Mouse (Mus musculus) megakaryocyte-erythroid progenitor cell, adult 5-6 weeks (primary cell): ENCODE data around the gene Impg1. TPM values are rescaled to one million over a fixed set of nuclear protein-coding genes. Genes with fewer than 3 reads are reported as not detected.

Experiments used
- ATAC-seq: replicated peaks from 2 replicates; pipeline ENCODE4 v1.8.0; 2016; ENCODE audit warnings: mild to moderate bottlenecking, inconsistent platforms; ENCODE audit not compliant: severe bottlenecking, poor library complexity, low FRiP score, low TSS enrichment
- total RNA-seq, 2 experiments: library from RNA; stranded (forward) in 1 of 2; stranded (reverse) in 1 of 2; fragments of 200-1000, 215-1000 nt in 1 of 2; fragments of >200 nt in 1 of 2; fragmentation: Nextera tagmentation in 1 of 2; gene quantifications; 2 replicates each; pipeline ENCODE4 v1.2.3; 2014 to 2017

The Impg1 gene
- total RNA-seq, 2 experiments from 2014 or later = not detected

GRCm38 (mm10) chr9:80296086-80296485, 169.2 kb downstream of the Impg1 start:
- ATAC-seq = no peak

DNA sequence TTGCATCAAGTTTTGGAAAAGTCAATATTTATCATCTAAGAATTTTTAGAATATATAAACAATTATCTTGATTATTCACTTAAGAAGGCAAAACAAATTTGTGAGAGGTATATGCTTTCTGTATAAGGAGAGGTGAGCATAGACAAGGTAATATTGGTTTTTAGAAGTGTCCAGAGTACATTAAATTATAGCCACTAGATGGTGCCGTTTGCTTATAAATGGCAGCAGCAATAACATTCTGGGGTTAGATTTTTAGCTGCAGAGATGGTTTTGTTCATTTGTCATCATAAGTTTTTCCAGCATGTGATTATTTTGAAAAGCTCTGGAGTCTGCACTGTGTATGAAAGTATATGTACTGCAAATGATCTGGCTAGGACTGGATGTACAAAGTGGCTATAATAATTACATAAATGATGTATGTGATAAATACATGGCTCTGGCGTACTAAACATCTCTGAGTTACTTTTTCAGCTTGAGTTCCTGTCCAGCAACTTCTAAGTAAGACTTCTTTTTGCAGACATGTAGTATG, 172.2 kb downstream of the Impg1 start:
- ATAC-seq = peak; percentile 55; the same call in 1 of the 2 replicates

GRCm38 (mm10) chr9:80286845-80287244, 178.4 kb downstream of the Impg1 start:
- ATAC-seq = peak; percentile 26; the same call in 1 of the 2 replicates

GRCm38 (mm10) chr9:80284539-80285174, 180.6 kb downstream of the Impg1 start:
- no peak for ATAC-seq

DNA sequence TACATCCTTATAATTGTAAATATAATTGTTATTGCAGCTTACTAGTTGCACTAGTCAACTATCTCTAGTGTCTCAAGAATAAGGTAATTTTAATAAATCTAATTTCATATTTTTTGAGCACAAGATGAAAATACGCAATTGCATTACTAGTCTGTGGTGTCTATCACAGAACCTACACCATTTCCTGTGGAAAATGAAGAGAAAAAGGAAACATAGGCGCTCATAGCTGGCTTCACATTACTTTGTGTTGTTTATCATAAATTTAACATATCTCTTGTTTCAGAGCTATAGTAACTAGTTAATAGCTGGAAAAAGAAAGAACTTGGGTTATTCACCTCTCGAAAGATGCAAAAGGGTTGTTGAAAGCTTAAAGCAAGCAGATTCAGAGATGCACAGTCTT, 182.9 kb downstream of the Impg1 start:
- no peak for ATAC-seq

DNA sequence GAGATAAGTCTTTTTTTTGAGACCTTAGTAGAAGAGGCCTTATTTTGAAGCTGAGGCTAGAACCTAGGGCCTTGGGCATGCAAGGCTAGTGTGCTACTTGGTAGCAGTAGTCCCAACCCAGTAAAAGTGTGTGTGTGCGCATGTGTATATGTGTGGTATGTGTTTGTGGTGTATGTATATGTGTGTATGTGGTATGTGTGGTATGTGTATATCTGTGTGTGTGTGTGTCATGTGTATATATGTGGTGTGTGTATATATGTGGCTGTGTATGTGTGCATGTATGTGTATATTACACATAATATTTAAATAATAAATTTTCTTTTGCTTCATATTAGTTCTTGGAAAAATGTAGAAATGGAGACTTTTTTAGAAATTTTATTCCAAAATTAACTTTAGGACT, 184.6 kb downstream of the Impg1 start:
- ATAC-seq = no peak

GRCm38 (mm10) chr9:80277770-80278169, 187.5 kb downstream of the Impg1 start:
- ATAC-seq = peak; percentile 59; the same call in 1 of the 2 replicates

- ATAC-seq = no peak
Measured at GRCm38 (mm10) chr9:80277157-80277556, 188.1 kb downstream of the Impg1 start.

DNA sequence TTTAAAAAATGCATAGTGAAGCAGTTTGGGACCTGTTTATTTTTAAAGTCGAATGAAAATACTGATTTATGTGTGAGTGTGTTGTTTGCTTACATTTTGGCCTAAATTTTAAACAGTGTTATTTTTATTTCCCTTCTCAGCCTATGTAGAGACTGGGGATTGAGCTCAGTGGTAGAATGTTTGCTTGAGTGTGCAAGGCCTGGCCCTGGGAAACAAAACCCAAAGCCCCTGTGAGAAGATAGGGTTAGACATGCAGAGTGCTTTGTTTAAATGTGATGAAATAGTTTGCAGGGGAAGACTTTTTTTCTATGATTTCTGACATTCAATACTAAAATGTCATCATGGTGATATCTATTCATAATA, 189.5 kb downstream of the Impg1 start:
- no peak for ATAC-seq

- ATAC-seq = no peak
Measured at GRCm38 (mm10) chr9:80275053-80275771, 190.1 kb downstream of the Impg1 start.

DNA sequence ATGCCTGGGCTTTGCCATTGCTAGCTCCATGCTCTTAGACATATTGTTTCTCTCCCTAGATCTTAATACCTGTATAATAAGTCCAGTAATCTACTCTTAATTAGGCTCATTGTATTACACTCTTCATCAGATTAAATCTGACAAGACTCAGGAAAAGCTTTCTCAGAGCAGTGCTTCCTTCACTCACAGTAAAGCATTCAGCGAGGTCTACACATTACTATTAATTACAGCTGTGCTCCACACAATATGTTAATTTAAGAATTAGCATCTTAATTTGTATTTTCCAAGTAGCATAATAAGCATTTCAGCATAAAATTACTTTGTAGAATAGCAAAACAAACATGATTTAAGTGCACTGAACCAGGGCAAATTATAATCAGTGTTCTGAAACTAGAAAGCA, 192.3 kb downstream of the Impg1 start:
- ATAC-seq = no peak

DNA sequence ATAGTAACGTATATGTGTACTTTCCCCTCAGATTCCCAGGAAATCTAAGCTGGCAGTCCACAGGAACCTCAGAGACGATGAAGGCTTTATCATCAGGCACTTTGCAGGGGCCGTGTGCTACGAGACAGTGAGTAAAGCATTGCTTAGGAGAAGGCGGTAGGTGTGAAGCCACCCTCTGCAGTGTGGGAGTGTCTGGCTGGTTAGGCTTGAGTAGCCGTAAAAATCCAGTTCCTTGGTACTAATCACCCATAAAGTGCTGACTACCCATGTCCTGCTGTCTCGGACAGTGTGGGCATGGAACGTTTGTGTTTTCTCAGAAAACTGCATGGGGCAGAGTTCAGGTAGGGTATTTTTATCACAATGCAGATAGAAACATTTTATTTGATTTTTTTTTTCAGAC, 195.7 kb downstream of the Impg1 start:
- no peak for ATAC-seq

DNA sequence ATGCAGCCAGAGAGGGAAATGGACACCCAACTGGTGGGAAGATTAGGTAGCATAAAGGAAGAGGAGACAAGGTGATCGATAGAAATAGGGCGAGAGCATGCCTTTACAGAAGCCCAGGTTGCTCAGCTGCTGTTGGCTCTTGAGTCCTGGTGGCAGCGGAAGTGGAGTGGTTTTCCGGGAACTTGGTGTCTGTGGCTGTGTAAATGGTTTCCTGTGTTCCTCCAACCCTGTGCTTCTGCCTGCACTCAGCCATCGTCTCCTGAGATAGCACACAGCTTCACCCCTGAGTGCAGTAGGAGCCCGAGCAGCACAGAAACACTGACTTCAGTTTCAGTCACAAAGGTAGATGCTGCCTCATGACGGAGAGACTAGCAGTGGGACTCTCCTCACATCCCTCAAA, 198.8 kb downstream of the Impg1 start:
- peak; percentile 53 for ATAC-seq

- no peak for ATAC-seq
Measured at GRCm38 (mm10) chr9:80266086-80266485, 199.2 kb downstream of the Impg1 start.
